In genomic region chr17:28690776-28691686, GRCm38 (mm10) we compare ENCODE assay signal across 8 mouse cellular contexts. TPM values are rescaled to one million over a fixed set of nuclear protein-coding genes. Genes with fewer than 3 reads are reported as not detected.
DNase-seq lines count a peak whose midpoint lies in the region; ATAC-seq and TF ChIP-seq lines count a peak whose summit lies in the region.

Gene Mapk14, plus strand, starts transcription at chr17:28691329.

- H3K27me3 ChIP-seq in hindbrain, postnatal 0 days (ENCODE audit: insufficient read depth, low read length), result no peaks in the 10 kb centered on the region

- H3K4me2 ChIP-seq in hindbrain, postnatal 0 days (ENCODE audit: low read depth, low read length), result peak within 1 kb of the TSS; percentile 69

- WGBS in hindbrain, postnatal 0 days, result under 1% methylated on average over 82 of the region's 86 CpGs

- TF ChIP-seq CTCF in gastrocnemius, adult 2 months (IDR thresholded peaks at IDR 0.05), result no peak; the same call in 1 of the 2 replicates
- peak; percentile 44 for TF ChIP-seq CTCF in hindbrain, postnatal 0 days (IDR thresholded peaks at IDR 0.05; ENCODE audit: low read depth)
- peak; percentile 81 for TF ChIP-seq CTCF in left cerebral cortex, adult 2 months (IDR thresholded peaks at IDR 0.05)

- H3K36me3 ChIP-seq in hindbrain, postnatal 0 days (ENCODE audit: insufficient read depth, low read length), result no peaks in the 10 kb centered on the region

- peaks cover 10% of the 10 kb centered on the region; the same call in 1 of the 2 replicates for H3K4me1 ChIP-seq in hindbrain, postnatal 0 days (ENCODE audit: insufficient read depth, low read length)

- peak within 1 kb of the TSS; percentile 98 for H3K9ac ChIP-seq in hindbrain, postnatal 0 days (replicated peaks; ENCODE audit: low read length)

- H3K9me3 ChIP-seq in hindbrain, postnatal 0 days (ENCODE audit: low read length), result no peaks in the 10 kb centered on the region

- peak within 1 kb of the TSS; percentile 95 for H3K27ac ChIP-seq in gastrocnemius, adult 2 months
- H3K27ac ChIP-seq in hindbrain, postnatal 0 days, result peak within 1 kb of the TSS; percentile 97
- peak within 1 kb of the TSS; percentile 95 for H3K27ac ChIP-seq in left cerebral cortex, adult 2 months

- ATAC-seq in hindbrain, postnatal 0 days, result peak; percentile 97
- ATAC-seq in megakaryocyte, adult 5-6 weeks (ENCODE audit: poor library complexity, severe bottlenecking), result peak; percentile 92

- intact Hi-C loops in gastrocnemius, adult 2 months (cut with DNase I), result loop anchor here (2.0 to 10.0 kb wide), 5 partner anchors 56 to 344 kb away; partner anchors contain the start of genes Brpf3 and Srsf3
- intact Hi-C loops in left cerebral cortex, adult 2 months (cut with DNase I), result loop anchor here (1.0 to 5.0 kb wide), 6 partner anchors 46 to 235 kb away; partner anchors contain the start of genes Brpf3 and Srpk1

- DNase-seq in WW6 (ENCODE audit: low read depth, low spot score), result peak; percentile 97
- DNase-seq in cerebellum, postnatal 4 days (ENCODE audit: low spot score in 2 of 2), result peak; percentile 99
- DNase-seq in gastrocnemius, adult 2 months, result peak; percentile 100
- DNase-seq in hindbrain, postnatal 0 days (ENCODE audit: low spot score), result peak; percentile 100
- DNase-seq in left cerebral cortex, adult 2 months (ENCODE audit: extremely low spot score in 1 of 2, low spot score in 2 of 2), result peak; percentile 100
- DNase-seq in right cerebral cortex, adult 2 months (ENCODE audit: low spot score in 2 of 2), result peak; percentile 99 to 100
- peak; percentile 100 for DNase-seq in urinary bladder, postnatal 14 days (ENCODE audit: low spot score)

- peak within 1 kb of the TSS; percentile 85 for H3K4me3 ChIP-seq in gastrocnemius, adult 2 months
- H3K4me3 ChIP-seq in hindbrain, postnatal 0 days (ENCODE audit: low read length), result peak within 1 kb of the TSS; percentile 88
- peak within 1 kb of the TSS; percentile 80 for H3K4me3 ChIP-seq in left cerebral cortex, adult 2 months

RNA-seq across cellular contexts. Expression of gene Mapk14, which starts in this region (rescaled TPM):
- total RNA-seq in gastrocnemius, adult 2 months (2021), result 10 to 100 TPM; 87.8 to 99.6 TPM
- 35.7 and 41.8 TPM in 2 replicates for total RNA-seq in hindbrain, postnatal 0 days (2014; rRNA removed)
- polyA plus RNA-seq in hindbrain, postnatal 0 days (2015; fragmentation: Nextera tagmentation; extraction: Ambion mirVana), result 19.5 TPM in 2 replicates
- 10 to 100 TPM; 86.2 to 88.2 TPM for total RNA-seq in left cerebral cortex, adult 2 months (2021)
- total RNA-seq in megakaryocyte, adult 5-6 weeks (2015), result 163 and 164 TPM in 2 replicates
- 143 and 160 TPM in 2 replicates for total RNA-seq in megakaryocyte, adult 5-6 weeks (2017)

Comparison
In these comparisons a context has a peak if more than half of its experiments do, and no peak if none do; other contexts are left out.
1. Peak in every context shown above with its lines: DNase-seq, ATAC-seq, H3K4me3 ChIP-seq and H3K27ac ChIP-seq.